Comparison of ENCODE assay signal across 9 mouse cellular contexts in genomic region chr6:129543709-129544606, GRCm38 (mm10). TPM values are rescaled to one million over a fixed set of nuclear protein-coding genes. Genes with fewer than 3 reads are reported as not detected.
DNase-seq lines count a peak whose midpoint lies in the region; ATAC-seq and TF ChIP-seq lines count a peak whose summit lies in the region.
"Had no signal": no experiment of that assay in that cellular context is flagged by ENCODE, and none has a peak within 500 bp of the region (broad histone marks: within the 10 kb centered on the region; RNA-seq: fewer than 3 reads in every experiment).

No protein-coding gene starts in this region.

- no peaks in the 10 kb centered on the region for H3K27me3 ChIP-seq in heart, adult 2 months (ENCODE audit: control insufficient read depth, insufficient read depth, low read length)
- no peaks in the 10 kb centered on the region for H3K27me3 ChIP-seq in limb, embryonic 14.5 days (ENCODE audit: control insufficient read depth, insufficient read depth, low read length)
- no peaks in the 10 kb centered on the region for H3K27me3 ChIP-seq in midbrain, postnatal 0 days (ENCODE audit: insufficient read depth, low read length)
- H3K27me3 ChIP-seq in stomach, embryonic 16.5 days (ENCODE audit: control insufficient read depth, insufficient read depth, low read length), result no peaks in the 10 kb centered on the region
- H3K27me3 ChIP-seq: heart, embryonic 13.5 days had no signal

- no peaks in the 10 kb centered on the region for H3K79me2 ChIP-seq in heart, adult 2 months (replicated peaks; ENCODE audit: control insufficient read depth, insufficient read depth, low read length)

- peak; percentile 73 for DNase-seq in CD4-positive, CD25-positive, alpha-beta regulatory T cell, adult 2 months (ENCODE audit: low read depth, low spot score)
- peak; percentile 87 for DNase-seq in adipocyte (ENCODE audit: low spot score)
- peak; percentile 70 for DNase-seq in embryo, embryonic 11 days
- peak; percentile 55 to 68 for DNase-seq in heart, adult 2 months
- DNase-seq in kidney, adult 9 months, result peak; percentile 87
- peak; percentile 72 for DNase-seq in limb, embryonic 14.5 days (ENCODE audit: low spot score)
- peak; percentile 78 for DNase-seq in midbrain, postnatal 0 days (ENCODE audit: low spot score)

- peak; percentile 99; the same call in 1 of the 2 replicates for TF ChIP-seq CTCF in heart, adult 2 months (IDR thresholded peaks at IDR 0.05)
- peak; percentile 99 for TF ChIP-seq CTCF in midbrain, postnatal 0 days (IDR thresholded peaks at IDR 0.05)

- H3K4me1 ChIP-seq in heart, adult 2 months (ENCODE audit: control insufficient read depth, insufficient read depth, low read length), result peaks cover 3% of the 10 kb centered on the region
- no peaks in the 10 kb centered on the region for H3K4me1 ChIP-seq in limb, embryonic 14.5 days (ENCODE audit: control insufficient read depth, insufficient read depth, low read length)
- no peaks in the 10 kb centered on the region for H3K4me1 ChIP-seq in midbrain, postnatal 0 days (ENCODE audit: insufficient read depth, low read length)
- H3K4me1 ChIP-seq in stomach, embryonic 16.5 days (ENCODE audit: control insufficient read depth, insufficient read depth, low read length), result no peaks in the 10 kb centered on the region

- no peak overlapping the region for H3K4me2 ChIP-seq in limb, embryonic 14.5 days (replicated peaks; ENCODE audit: low read depth, low read length, severe bottlenecking)
- no peak overlapping the region for H3K4me2 ChIP-seq in midbrain, postnatal 0 days (ENCODE audit: low read depth, low read length, poor library complexity, severe bottlenecking)
- H3K4me2 ChIP-seq in stomach, embryonic 16.5 days (ENCODE audit: low read depth, low read length), result no peak overlapping the region
- H3K4me2 ChIP-seq: heart, embryonic 13.5 days had no signal

- WGBS in heart, adult 2 months, result 45% methylated on average over 6 of the region's 6 CpGs
- WGBS in limb, embryonic 14.5 days, result 62% methylated on average over 6 of the region's 6 CpGs
- 52% methylated on average over 6 of the region's 6 CpGs for WGBS in midbrain, postnatal 0 days
- WGBS in stomach, embryonic 16.5 days, result 47% methylated on average over 6 of the region's 6 CpGs

- intact Hi-C loops in heart, adult 2 months (cut with DNase I), result no loop called here

- TF ChIP-seq EP300 in heart, adult 2 months (IDR thresholded peaks at IDR 0.05; ENCODE audit: insufficient read depth, low read depth, low read length), result 0 out of 2 replicates have a peak, but pooled peaks have one; percentile 25

- H3K36me3 ChIP-seq in heart, adult 2 months (ENCODE audit: control insufficient read depth, insufficient read depth, low read length), result peaks cover 9% of the 10 kb centered on the region
- H3K36me3 ChIP-seq in limb, embryonic 14.5 days (ENCODE audit: control insufficient read depth, insufficient read depth, low read length), result peaks cover 31% of the 10 kb centered on the region
- peaks cover 29% of the 10 kb centered on the region for H3K36me3 ChIP-seq in midbrain, postnatal 0 days (ENCODE audit: insufficient read depth, low read length)
- H3K36me3 ChIP-seq in stomach, embryonic 16.5 days (ENCODE audit: control insufficient read depth, insufficient read depth, low read length), result peaks cover 14% of the 10 kb centered on the region; the same call in 1 of the 2 replicates

- no peak overlapping the region; the same call in 1 of the 2 replicates for H3K27ac ChIP-seq in heart, adult 2 months
- no peak overlapping the region for H3K27ac ChIP-seq in limb, embryonic 14.5 days (replicated peaks; ENCODE audit: low read depth, low read length)
- no peak overlapping the region for H3K27ac ChIP-seq in midbrain, postnatal 0 days (ENCODE audit: low read depth, low read length)
- no peak overlapping the region for H3K27ac ChIP-seq in stomach, embryonic 16.5 days (ENCODE audit: low read length)
- H3K27ac ChIP-seq: heart, embryonic 13.5 days had no signal

- no peak overlapping the region for H3K4me3 ChIP-seq in heart, adult 2 months
- no peak overlapping the region for H3K4me3 ChIP-seq in limb, embryonic 14.5 days (replicated peaks; ENCODE audit: low read length)
- no peak overlapping the region for H3K4me3 ChIP-seq in midbrain, postnatal 0 days (ENCODE audit: low read depth, low read length)
- H3K4me3 ChIP-seq in stomach, embryonic 16.5 days (replicated peaks; ENCODE audit: low read length), result no peak overlapping the region
- H3K4me3 ChIP-seq: heart, embryonic 13.5 days had no signal

- no peaks in the 10 kb centered on the region for H3K9me3 ChIP-seq in limb, embryonic 14.5 days (ENCODE audit: control insufficient read depth, low read length)
- H3K9me3 ChIP-seq in midbrain, postnatal 0 days (ENCODE audit: low read length), result no peaks in the 10 kb centered on the region
- H3K9me3 ChIP-seq in stomach, embryonic 16.5 days (replicated peaks; ENCODE audit: control insufficient read depth, low read length), result no peaks in the 10 kb centered on the region
- H3K9me3 ChIP-seq: heart, embryonic 13.5 days had no signal

- no peak overlapping the region for H3K9ac ChIP-seq in heart, adult 2 months (ENCODE audit: low read depth, low read length)
- H3K9ac ChIP-seq in limb, embryonic 14.5 days (ENCODE audit: low read depth, low read length, severe bottlenecking), result no peak overlapping the region
- H3K9ac ChIP-seq in midbrain, postnatal 0 days (replicated peaks; ENCODE audit: low read length, poor library complexity, severe bottlenecking), result no peak overlapping the region
- H3K9ac ChIP-seq in stomach, embryonic 16.5 days (ENCODE audit: low read length), result no peak overlapping the region
- H3K9ac ChIP-seq: heart, embryonic 13.5 days had no signal

- TF ChIP-seq POLR2A in heart, adult 2 months (IDR thresholded peaks at IDR 0.05; ENCODE audit: insufficient read depth, low read depth, low read length), result 0 out of 2 replicates have a peak, but pooled peaks have one; percentile 24
- no peak for TF ChIP-seq POLR2A in limb, embryonic 14.5 days (IDR thresholded peaks at IDR 0.05; ENCODE audit: borderline replicate concordance, extremely low read depth, insufficient read depth, insufficient read length)

- peak; percentile 72; the same call in 1 of the 2 replicates for ATAC-seq in limb, embryonic 14.5 days (ENCODE audit: low FRiP score, low read depth)
- ATAC-seq in midbrain, postnatal 0 days (ENCODE audit: low FRiP score), result peak; percentile 77
- ATAC-seq in stomach, embryonic 16.5 days (ENCODE audit: insufficient read depth, low FRiP score), result peak; percentile 74

RNA-seq across cellular contexts. Expression of gene Gabarapl1, which starts 11.0 kb away (rescaled TPM):
- 100 to 1,000 TPM; 118 to 166 TPM for total RNA-seq in heart, adult 2 months (2021)
- polyA plus RNA-seq in heart, adult 2 months (2012; rRNA removed), result 63.7 and 73.3 TPM in 2 replicates
- polyA plus RNA-seq in limb, embryonic 14.5 days (2012; rRNA removed), result 45.0 and 46.6 TPM in 2 replicates
- 15.9 and 18.0 TPM in 2 replicates for polyA plus RNA-seq in limb, embryonic 14.5 days (2014; fragmentation: Nextera tagmentation; extraction: Ambion mirVana)
- 281 and 333 TPM in 2 replicates for total RNA-seq in midbrain, postnatal 0 days (2014; rRNA removed)
- 276 and 278 TPM in 2 replicates for polyA plus RNA-seq in midbrain, postnatal 0 days (2015; fragmentation: Nextera tagmentation; extraction: Ambion mirVana)
- 42.8 and 44.6 TPM in 2 replicates for polyA plus RNA-seq in stomach, embryonic 16.5 days (2015; fragmentation: Nextera tagmentation; extraction: Ambion mirVana)

RNA-seq across cellular contexts. Expression of gene Tmem52b, which starts 31.6 kb away (rescaled TPM):
- total RNA-seq in heart, adult 2 months (2021), result not detected
- not detected in 2 replicates for polyA plus RNA-seq in heart, adult 2 months (2012; rRNA removed)
- polyA plus RNA-seq in limb, embryonic 14.5 days (2012; rRNA removed), result not detected in 2 replicates
- not detected in 2 replicates for polyA plus RNA-seq in limb, embryonic 14.5 days (2014; fragmentation: Nextera tagmentation; extraction: Ambion mirVana)
- not detected in 2 replicates for total RNA-seq in midbrain, postnatal 0 days (2014; rRNA removed)
- not detected in 2 replicates for polyA plus RNA-seq in midbrain, postnatal 0 days (2015; fragmentation: Nextera tagmentation; extraction: Ambion mirVana)
- not detected in 2 replicates for polyA plus RNA-seq in stomach, embryonic 16.5 days (2015; fragmentation: Nextera tagmentation; extraction: Ambion mirVana)

RNA-seq across cellular contexts. Expression of gene Klre1, which starts 33.7 kb away (rescaled TPM):
- total RNA-seq in heart, adult 2 months (2021), result under 1 TPM in 1 of 2 experiments, not detected in 1; 0.14 TPM
- 0.15 and 0.33 TPM in 2 replicates for polyA plus RNA-seq in heart, adult 2 months (2012; rRNA removed)
- polyA plus RNA-seq in limb, embryonic 14.5 days (2012; rRNA removed), result 0.03 and 0.05 TPM in 2 replicates
- polyA plus RNA-seq in limb, embryonic 14.5 days (2014; fragmentation: Nextera tagmentation; extraction: Ambion mirVana), result not detected in 2 replicates
- 0.24 TPM in 1 of 2 replicates, not detected in the other for total RNA-seq in midbrain, postnatal 0 days (2014; rRNA removed)
- polyA plus RNA-seq in midbrain, postnatal 0 days (2015; fragmentation: Nextera tagmentation; extraction: Ambion mirVana), result 0.15 and 0.34 TPM in 2 replicates
- polyA plus RNA-seq in stomach, embryonic 16.5 days (2015; fragmentation: Nextera tagmentation; extraction: Ambion mirVana), result not detected in 2 replicates
- polyA plus RNA-seq: heart, embryonic 13.5 days had no signal

RNA-seq across cellular contexts. Expression of gene Olr1, which starts 37.0 kb away (rescaled TPM):
- total RNA-seq in heart, adult 2 months (2021), result under 1 TPM; 0.07 to 0.21 TPM
- polyA plus RNA-seq in heart, adult 2 months (2012; rRNA removed), result 0.06 TPM in 2 replicates
- polyA plus RNA-seq in limb, embryonic 14.5 days (2012; rRNA removed), result 0.04 and 0.10 TPM in 2 replicates
- polyA plus RNA-seq in limb, embryonic 14.5 days (2014; fragmentation: Nextera tagmentation; extraction: Ambion mirVana), result not detected in 2 replicates
- not detected in 2 replicates for total RNA-seq in midbrain, postnatal 0 days (2014; rRNA removed)
- polyA plus RNA-seq in midbrain, postnatal 0 days (2015; fragmentation: Nextera tagmentation; extraction: Ambion mirVana), result not detected in 2 replicates
- polyA plus RNA-seq in stomach, embryonic 16.5 days (2015; fragmentation: Nextera tagmentation; extraction: Ambion mirVana), result 0.07 and 0.15 TPM in 2 replicates

RNA-seq across cellular contexts. Expression of gene Klrd1, which starts 47.6 kb away (rescaled TPM):
- under 1 TPM in 1 of 2 experiments, not detected in 1; 0.48 TPM for total RNA-seq in heart, adult 2 months (2021)
- polyA plus RNA-seq in heart, adult 2 months (2012; rRNA removed), result 0.64 TPM in 1 of 2 replicates, not detected in the other
- polyA plus RNA-seq in limb, embryonic 14.5 days (2012; rRNA removed), result 0.19 and 0.24 TPM in 2 replicates
- 0.28 TPM in 1 of 2 replicates, not detected in the other for polyA plus RNA-seq in limb, embryonic 14.5 days (2014; fragmentation: Nextera tagmentation; extraction: Ambion mirVana)
- total RNA-seq in midbrain, postnatal 0 days (2014; rRNA removed), result not detected in 2 replicates
- not detected in 2 replicates for polyA plus RNA-seq in midbrain, postnatal 0 days (2015; fragmentation: Nextera tagmentation; extraction: Ambion mirVana)
- 0.76 and 1.1 TPM in 2 replicates for polyA plus RNA-seq in stomach, embryonic 16.5 days (2015; fragmentation: Nextera tagmentation; extraction: Ambion mirVana)
- polyA plus RNA-seq: heart, embryonic 13.5 days had no signal
